Mouse (Mus musculus) hindbrain, embryonic 13.5 days (tissue): ENCODE data around the gene Gm33543. TPM values are rescaled to one million over a fixed set of nuclear protein-coding genes. Genes with fewer than 3 reads are reported as not detected.

Experiments
- ATAC-seq: fragments of 200-750 bp; cut with Nextera tagmentation; 2 replicates; pipeline ENCODE4 v1.8.0; 2017; ENCODE audit warnings: moderate TSS enrichment; ENCODE audit not compliant: low FRiP score
- H3K27ac ChIP-seq: fragments of 300-500 bp; sonication (generic); 2 replicates; pipeline ENCODE4 v1.5.1; 2015; ENCODE audit warnings: inconsistent platforms, mild to moderate bottlenecking, moderate library complexity
- H3K27me3 ChIP-seq: fragments of 300-500 bp; sonication (generic); 2 replicates; pipeline ENCODE4 v1.6.1; 2015; ENCODE audit warnings: mild to moderate bottlenecking, inconsistent platforms
- H3K36me3 ChIP-seq: fragments of 300-500 bp; sonication (generic); 2 replicates; pipeline ENCODE4 v1.6.1; 2015; ENCODE audit warnings: mild to moderate bottlenecking, inconsistent platforms
- H3K4me1 ChIP-seq: fragments of 300-500 bp; sonication (generic); replicated peaks from 2 replicates; pipeline ENCODE4 v1.6.1; 2015; ENCODE audit warnings: inconsistent platforms
- H3K4me2 ChIP-seq: fragments of 300-500 bp; sonication (generic); 2 replicates; pipeline ENCODE4 v1.6.1; 2015; ENCODE audit warnings: inconsistent platforms, mild to moderate bottlenecking, moderate library complexity
- H3K4me3 ChIP-seq: fragments of 300-500 bp; sonication (generic); 2 replicates; pipeline ENCODE4 v1.5.1; 2015; ENCODE audit warnings: mild to moderate bottlenecking, inconsistent platforms
- H3K9ac ChIP-seq: fragments of 300-500 bp; sonication (generic); 2 replicates; pipeline ENCODE4 v1.6.1; 2015; ENCODE audit warnings: mild to moderate bottlenecking, inconsistent platforms
- H3K9me3 ChIP-seq: fragments of 300-500 bp; sonication (generic); 2 replicates; pipeline ENCODE4 v1.6.1; 2016; ENCODE audit warnings: inconsistent platforms
- WGBS: fragments of 180-500 bp; shearing (Covaris S2); methylation state at CpG from one replicate; pipeline ENCODE4 v1.1.7; 2015; 5-methylcytosine and 5-hydroxymethylcytosine counted together
- polyA plus RNA-seq: library from polyadenylated mRNA; unstranded; fragments of >200 nt; fragmentation: Nextera tagmentation; extraction: Ambion mirVana; gene quantifications from 2 replicates; pipeline ENCODE4 v1.2.1, GENCODE M21; 2015

Gm33543 gene
- polyA plus RNA-seq: not detected in 2 replicates

DNA sequence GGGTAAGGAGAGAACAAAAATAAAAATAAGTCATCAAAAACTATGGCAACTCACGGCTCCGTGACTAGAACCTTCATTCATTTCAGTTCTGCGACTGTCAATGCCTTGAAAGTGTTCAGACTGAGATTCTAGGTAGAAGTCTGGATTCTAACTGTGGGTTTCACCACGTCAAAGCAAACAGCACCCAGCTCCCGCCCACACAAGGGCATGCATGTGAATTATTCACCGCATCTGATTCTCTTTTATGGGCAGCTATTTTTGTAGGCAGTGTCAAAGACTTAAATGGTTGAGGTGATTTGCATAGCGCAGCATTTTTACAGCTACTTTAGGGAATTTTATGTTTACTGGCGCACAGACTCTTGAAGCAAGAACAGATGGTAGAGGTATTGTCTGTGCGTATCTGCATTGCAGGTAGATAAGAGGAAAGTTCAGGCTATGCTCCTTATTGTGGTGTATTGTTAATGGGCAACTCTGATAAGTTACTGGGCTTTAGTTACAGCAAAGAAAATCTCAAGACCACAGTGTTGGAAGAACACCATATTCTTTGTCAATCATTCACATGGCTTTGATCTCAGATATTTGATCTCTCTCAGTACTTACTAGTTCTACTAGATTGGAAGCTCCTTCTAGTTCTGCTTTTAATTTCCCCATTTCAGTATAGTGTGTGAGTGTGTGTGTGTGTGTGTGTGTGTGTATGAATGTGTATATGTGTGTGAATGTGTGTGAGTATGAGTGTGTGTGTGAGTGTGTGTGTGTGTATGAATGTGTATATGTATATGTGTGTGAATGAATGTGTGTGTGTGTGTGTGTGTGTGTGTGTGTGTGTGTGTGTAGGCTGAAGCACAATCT, at the start of gene Gm33543:
Gene Gm33543 (minus strand): TSS at position 142 of the 849 bp plus-strand sequence.
- H3K9me3 ChIP-seq: no peaks in the 10 kb centered on the region
- H3K27ac ChIP-seq: no peak within 1 kb of the TSS
- H3K27me3 ChIP-seq: no peaks in the 10 kb centered on the region
- H3K4me3 ChIP-seq: no peak within 1 kb of the TSS
- H3K4me2 ChIP-seq: no peak within 1 kb of the TSS
- H3K4me1 ChIP-seq: no peaks in the 10 kb centered on the region
- no peaks in the 10 kb centered on the region for H3K36me3 ChIP-seq
- ATAC-seq: no peak
- no peak within 1 kb of the TSS for H3K9ac ChIP-seq
- 81% methylated on average over 9 of the region's 9 CpGs for WGBS

DNA sequence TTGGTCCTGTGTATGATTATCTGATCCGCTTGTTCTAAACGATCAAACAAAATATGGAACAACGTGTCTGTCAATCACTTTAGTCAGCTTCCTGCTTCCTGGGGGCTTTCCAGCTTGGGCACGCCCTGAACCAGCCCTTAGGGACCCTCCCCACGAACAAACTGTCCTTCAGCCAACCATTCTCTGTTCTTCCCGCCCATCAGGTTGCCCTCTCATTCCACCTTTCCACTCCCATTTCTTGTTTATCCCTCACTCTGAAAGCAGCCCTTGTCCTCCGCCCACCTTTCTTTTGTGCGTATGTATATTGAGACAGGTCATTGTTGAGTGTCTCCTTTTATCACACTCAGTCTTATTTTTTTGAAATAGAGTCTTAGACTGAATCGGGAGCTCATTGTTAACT, 49.4 kb upstream of the Gm33543 start:
- H3K36me3 ChIP-seq: no peaks in the 10 kb centered on the region
- WGBS: 78% methylated on average over 9 of the region's 9 CpGs

DNA sequence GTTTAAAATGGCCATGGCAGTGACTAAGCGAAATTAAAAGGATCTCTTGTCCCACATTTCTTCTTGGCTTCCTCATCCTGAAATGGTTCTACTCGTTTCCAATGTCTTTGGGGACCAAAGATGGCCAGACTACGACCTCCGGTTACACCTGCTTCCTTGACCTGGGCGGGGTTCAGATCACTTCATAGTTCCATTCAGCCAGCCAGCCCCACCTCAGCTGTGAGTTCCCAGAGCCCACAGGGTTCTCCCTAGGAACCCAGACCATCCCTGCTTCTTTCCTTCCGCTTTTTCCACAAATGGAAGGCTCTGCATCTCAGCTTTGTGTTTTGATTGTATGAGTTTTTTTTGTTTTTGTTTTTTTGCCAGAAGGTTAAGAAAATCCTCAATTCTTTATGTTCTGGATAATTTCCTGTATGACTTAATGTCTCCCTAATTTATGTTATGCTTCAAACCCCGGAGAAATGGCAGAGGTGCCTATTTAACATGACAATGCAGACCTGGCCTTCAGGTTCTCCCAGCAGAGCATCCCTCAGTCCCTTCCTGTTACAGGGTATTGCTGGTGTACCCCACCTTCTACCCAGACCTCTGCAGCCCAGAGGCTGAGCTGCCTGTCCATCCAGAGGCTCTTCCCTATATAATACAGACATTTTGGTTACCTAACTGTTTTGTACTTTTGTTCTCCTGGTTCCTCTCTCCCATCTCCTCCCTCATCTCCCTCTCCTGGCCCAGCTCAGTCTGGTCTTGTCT, 48.7 kb upstream of the Gm33543 start:
- no peak overlapping the region for H3K4me3 ChIP-seq
- H3K27ac ChIP-seq: no peak overlapping the region
- H3K4me2 ChIP-seq: no peak overlapping the region
- no peaks in the 10 kb centered on the region for H3K27me3 ChIP-seq
- H3K9ac ChIP-seq: no peak overlapping the region
- no peak for ATAC-seq
- no peaks in the 10 kb centered on the region for H3K36me3 ChIP-seq
- H3K9me3 ChIP-seq: no peaks in the 10 kb centered on the region
- H3K4me1 ChIP-seq: 0 out of 2 replicates have a peak, but pooled peaks cover 7% of the 10 kb centered on the region
- WGBS: 79% methylated on average over 7 of the region's 7 CpGs

More for the DNA sequence above, 49.4 kb upstream of the Gm33543 start:
- Histone ChIP-seq H3K4me2 (no peak overlapping the region), H3K27ac (no peak overlapping the region), H3K9me3 (no peaks in the 10 kb centered on the region), H3K4me1 (0 out of 2 replicates have a peak, but pooled peaks cover 7% of the 10 kb centered on the region), H3K27me3 (no peaks in the 10 kb centered on the region), H3K4me3 (no peak overlapping the region), H3K9ac (no peak overlapping the region)
- no peak for ATAC-seq

DNA sequence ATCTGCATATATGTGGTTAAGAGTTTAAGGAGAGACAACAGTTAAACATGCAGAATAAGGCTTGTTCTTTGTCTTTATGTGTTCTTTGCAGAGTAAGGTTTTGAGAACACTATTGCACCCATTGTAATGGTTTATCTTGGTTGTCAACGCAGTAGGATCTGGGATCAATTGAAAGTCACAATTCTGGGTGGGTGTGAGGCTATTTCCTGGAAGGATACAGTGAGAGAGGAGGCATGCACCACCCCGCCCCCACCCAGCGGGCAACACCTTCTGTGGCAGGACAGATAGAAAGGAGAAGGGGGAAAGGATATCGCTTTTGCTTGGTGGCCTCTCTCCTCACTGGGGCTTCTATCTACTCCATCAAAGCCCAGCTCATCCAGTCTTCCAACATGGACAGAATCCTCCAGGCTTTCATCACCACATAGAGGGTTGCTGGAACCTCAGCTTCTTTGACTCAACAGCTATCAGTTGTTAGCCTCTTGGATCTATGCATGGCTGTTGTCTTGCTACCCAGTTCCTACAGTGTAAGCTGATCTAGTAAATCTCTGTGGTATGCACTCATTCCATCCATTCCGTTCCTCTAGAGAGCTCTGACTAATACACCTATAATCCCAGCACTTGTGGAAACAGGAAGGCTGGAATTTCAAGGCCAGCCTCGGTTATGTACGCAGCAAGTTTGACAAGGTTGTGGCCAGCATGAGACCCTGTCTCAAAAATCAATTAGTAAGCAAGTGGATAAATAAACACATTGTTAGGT, 41.2 kb upstream of the Gm33543 start:
- H3K36me3 ChIP-seq: no peaks in the 10 kb centered on the region
- H3K9me3 ChIP-seq: no peaks in the 10 kb centered on the region; the same call in 1 of the 2 replicates
- no peak for ATAC-seq
- no peak overlapping the region for H3K4me2 ChIP-seq
- no peak overlapping the region for H3K9ac ChIP-seq
- H3K27me3 ChIP-seq: no peaks in the 10 kb centered on the region
- H3K4me1 ChIP-seq: peaks cover 6% of the 10 kb centered on the region
- H3K4me3 ChIP-seq: no peak overlapping the region
- WGBS: 81% methylated on average over 7 of the region's 7 CpGs
- no peak overlapping the region for H3K27ac ChIP-seq

DNA sequence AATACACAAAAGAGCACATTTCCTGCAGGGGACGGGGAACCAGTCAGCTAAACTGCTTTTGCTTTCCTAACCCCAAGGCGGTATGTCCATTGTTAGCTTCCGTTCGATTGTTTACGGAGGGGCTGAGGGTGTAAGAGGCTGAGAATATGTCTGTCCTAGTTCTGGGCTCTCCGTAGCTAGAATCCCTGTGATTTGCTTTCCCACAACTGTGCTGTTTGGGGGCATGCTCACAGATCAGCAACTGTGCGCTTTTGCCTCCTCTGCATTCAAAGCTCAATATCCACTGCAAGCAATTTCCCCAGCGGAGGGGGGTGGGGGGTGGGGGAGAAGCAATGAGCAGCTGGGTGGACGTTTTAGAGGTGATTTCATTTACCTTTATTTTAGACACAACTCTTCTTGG, 39.3 kb upstream of the Gm33543 start:
- H3K36me3 ChIP-seq: no peaks in the 10 kb centered on the region
- WGBS: 60% methylated on average over 9 of the region's 9 CpGs
- H3K27ac ChIP-seq: 0 out of 2 replicates have a peak overlapping the region, but pooled peaks have one; percentile 23
- H3K9me3 ChIP-seq: no peaks in the 10 kb centered on the region; the same call in 1 of the 2 replicates
- no peak overlapping the region for H3K9ac ChIP-seq
- no peak; the same call in 1 of the 2 replicates for ATAC-seq
- H3K4me3 ChIP-seq: no peak overlapping the region
- no peaks in the 10 kb centered on the region for H3K27me3 ChIP-seq
- peaks cover 6% of the 10 kb centered on the region for H3K4me1 ChIP-seq
- H3K4me2 ChIP-seq: peak overlapping the region; percentile 22

DNA sequence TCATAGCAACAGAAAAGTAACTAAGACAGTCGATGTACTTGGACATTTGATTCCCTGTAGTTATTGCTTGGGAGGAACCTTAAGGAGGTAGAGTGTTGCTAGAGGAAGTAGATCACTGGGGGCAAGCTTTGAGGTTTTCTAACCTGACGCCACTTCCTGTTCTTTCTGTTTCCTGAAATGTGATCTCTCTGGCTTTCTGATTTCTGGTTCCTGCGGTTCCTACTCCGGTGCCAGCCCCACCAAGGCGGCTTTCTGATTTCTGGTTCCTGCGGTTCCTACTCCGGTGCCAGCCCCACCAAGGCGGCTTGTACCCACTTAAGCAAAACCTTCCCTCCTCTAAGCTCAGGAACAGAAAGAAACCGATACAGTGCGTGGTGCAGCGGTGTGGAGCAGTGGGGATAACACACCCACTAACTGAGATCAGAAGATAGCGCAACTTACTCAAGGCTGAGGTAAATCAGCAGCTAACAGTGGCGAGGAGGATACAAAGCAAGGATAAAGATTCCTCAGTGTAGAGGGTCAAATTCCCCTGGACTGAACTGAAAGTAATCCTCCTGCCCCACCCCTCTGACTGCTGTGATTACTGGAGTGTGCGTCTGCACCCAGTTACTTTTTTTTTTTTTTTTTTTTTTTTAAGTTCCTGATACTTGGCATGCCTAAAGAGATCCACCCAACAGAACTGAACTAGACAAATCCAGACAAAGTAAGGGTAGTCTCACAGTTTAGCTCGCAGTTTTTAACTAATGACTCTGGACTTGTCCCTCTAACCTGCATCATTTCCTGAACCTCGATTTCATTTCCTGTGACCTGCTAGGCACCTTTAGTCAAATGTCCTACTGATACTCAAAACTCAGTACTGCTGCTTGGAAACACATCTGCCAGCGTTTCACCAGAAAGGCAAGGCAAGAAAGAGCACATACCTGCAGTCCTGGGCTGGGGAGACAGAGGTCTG, 37.5 kb upstream of the Gm33543 start:
- Histone ChIP-seq H3K27ac (no peak overlapping the region), H3K4me3 (no peak overlapping the region), H3K9ac (no peak overlapping the region), H3K27me3 (no peaks in the 10 kb centered on the region), H3K4me2 (no peak overlapping the region), H3K36me3 (no peaks in the 10 kb centered on the region), H3K9me3 (no peaks in the 10 kb centered on the region; the same call in 1 of the 2 replicates), H3K4me1 (peaks cover 6% of the 10 kb centered on the region)
- ATAC-seq: no peak
- 90% methylated on average over 17 of the region's 17 CpGs for WGBS

DNA sequence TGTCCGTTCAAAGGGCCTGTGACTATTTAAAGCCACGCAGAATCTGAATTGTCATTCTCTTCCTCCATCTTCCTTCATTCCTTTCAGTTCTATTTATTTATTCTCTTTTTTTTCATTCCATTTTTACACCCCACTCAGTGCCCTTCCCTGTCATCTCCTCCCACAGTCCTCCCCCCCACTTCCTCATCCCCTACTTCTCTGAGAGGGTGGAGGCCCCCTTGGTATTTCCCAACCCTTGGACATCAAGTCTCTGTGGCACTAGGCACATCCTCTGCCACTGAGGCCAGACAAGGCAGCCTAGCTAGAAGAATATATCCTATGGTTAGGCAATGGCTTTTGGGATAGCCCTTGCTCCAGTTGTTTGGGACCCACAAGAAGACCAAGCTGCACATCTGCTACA, 28.1 kb upstream of the Gm33543 start:
- H3K36me3 ChIP-seq: no peaks in the 10 kb centered on the region
- H3K27me3 ChIP-seq: no peaks in the 10 kb centered on the region
- H3K4me3 ChIP-seq: no peak overlapping the region
- no peak overlapping the region for H3K9ac ChIP-seq
- no peaks in the 10 kb centered on the region for H3K4me1 ChIP-seq
- 93% methylated on average over 2 of the region's 2 CpGs for WGBS
- H3K9me3 ChIP-seq: no peaks in the 10 kb centered on the region
- no peak overlapping the region for H3K27ac ChIP-seq
- no peak overlapping the region for H3K4me2 ChIP-seq
- no peak for ATAC-seq

DNA sequence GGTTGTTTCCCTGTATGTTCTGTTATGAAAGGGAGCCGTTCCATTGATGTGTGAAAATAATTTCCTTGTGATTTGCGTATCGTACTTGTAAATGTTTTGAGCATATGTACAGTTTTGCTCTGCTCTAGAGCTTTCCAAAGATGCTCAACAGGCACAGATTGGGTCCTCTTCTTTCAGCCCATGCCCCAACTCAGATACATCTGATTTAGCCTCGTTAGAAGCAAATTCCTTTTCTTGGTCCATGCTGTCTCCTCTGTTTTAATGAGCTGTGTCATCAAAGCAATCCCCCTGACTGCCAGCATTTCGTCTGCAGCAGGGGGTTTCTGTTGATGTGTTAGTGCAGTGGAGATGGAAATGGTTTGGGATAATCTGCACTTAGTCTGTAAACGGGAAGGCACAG, 25.6 kb upstream of the Gm33543 start:
- H3K27ac ChIP-seq: no peak overlapping the region
- H3K36me3 ChIP-seq: no peaks in the 10 kb centered on the region
- 63% methylated on average over 6 of the region's 6 CpGs for WGBS
- no peaks in the 10 kb centered on the region for H3K9me3 ChIP-seq
- H3K9ac ChIP-seq: no peak overlapping the region
- no peak overlapping the region for H3K4me2 ChIP-seq
- H3K4me3 ChIP-seq: no peak overlapping the region
- no peaks in the 10 kb centered on the region for H3K4me1 ChIP-seq
- no peaks in the 10 kb centered on the region for H3K27me3 ChIP-seq
- ATAC-seq: no peak

DNA sequence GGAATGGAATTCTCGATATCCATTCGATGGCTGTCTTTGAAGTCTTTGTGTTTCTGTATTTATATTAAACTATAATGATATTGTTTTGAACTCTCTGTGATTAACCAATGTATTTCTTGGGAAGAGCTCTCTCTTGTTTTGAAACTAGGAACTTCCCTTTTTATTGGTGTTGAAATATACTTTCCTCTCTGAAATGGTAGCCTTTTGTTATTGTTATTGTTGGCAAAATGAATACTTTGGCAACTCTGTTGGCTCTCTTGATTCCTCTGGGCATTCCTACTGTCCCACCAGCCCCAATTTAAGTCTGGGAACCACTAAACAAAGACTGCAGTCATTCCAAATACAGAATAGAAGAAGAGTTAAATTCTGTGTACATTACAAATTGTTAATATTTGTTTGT, 24.9 kb upstream of the Gm33543 start:
- H3K27ac ChIP-seq: no peak overlapping the region
- no peak for ATAC-seq
- WGBS: 91% methylated on average over 2 of the region's 2 CpGs

DNA sequence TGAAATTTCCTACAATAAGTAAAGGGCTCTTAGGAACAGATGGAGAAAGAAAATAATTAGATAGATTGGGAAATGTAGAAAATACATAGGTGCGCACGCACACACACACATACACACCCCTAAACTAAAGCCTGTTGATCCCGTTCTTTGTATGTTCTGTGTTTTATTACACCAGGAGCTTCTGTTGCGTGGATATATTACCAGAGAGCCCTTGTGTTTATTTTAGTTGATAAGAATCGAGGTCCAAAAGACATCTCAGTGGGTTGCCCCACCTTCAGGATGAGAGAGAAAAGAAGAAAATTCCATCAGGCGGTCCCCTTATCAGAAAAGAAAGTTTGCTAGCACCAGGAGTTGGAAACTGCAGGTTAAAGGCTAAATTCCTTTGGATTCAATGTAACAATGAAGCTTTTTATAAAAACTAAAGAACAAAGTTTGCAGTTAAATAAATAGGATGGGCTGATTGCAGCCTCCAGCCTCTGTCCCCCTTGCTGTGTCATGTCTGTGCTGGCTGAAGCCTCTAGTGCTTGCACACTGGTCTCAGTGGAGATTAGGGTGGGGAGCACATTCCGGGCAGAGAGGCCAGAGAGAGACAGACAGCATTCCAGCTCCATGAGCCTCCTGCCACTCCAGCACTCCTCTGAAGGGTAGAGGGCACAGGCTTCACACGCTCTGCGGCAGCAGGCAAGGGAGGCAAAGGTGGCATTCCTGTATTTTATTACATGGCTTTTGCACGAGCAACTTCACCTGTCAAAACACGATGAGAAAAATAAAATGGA, 21.8 kb upstream of the Gm33543 start:
- ATAC-seq: no peak
- Histone ChIP-seq H3K27me3 (no peaks in the 10 kb centered on the region), H3K27ac (no peak overlapping the region), H3K36me3 (no peaks in the 10 kb centered on the region), H3K9ac (no peak overlapping the region), H3K4me2 (no peak overlapping the region), H3K9me3 (no peaks in the 10 kb centered on the region), H3K4me3 (no peak overlapping the region), H3K4me1 (no peaks in the 10 kb centered on the region)
- WGBS: 57% methylated on average over 11 of the region's 11 CpGs

More for the DNA sequence above, 24.9 kb upstream of the Gm33543 start:
- H3K9me3 ChIP-seq: no peaks in the 10 kb centered on the region
- no peak overlapping the region for H3K4me2 ChIP-seq
- no peak overlapping the region for H3K9ac ChIP-seq
- H3K4me3 ChIP-seq: no peak overlapping the region
- H3K36me3 ChIP-seq: no peaks in the 10 kb centered on the region
- no peaks in the 10 kb centered on the region for H3K4me1 ChIP-seq
- no peaks in the 10 kb centered on the region for H3K27me3 ChIP-seq

DNA sequence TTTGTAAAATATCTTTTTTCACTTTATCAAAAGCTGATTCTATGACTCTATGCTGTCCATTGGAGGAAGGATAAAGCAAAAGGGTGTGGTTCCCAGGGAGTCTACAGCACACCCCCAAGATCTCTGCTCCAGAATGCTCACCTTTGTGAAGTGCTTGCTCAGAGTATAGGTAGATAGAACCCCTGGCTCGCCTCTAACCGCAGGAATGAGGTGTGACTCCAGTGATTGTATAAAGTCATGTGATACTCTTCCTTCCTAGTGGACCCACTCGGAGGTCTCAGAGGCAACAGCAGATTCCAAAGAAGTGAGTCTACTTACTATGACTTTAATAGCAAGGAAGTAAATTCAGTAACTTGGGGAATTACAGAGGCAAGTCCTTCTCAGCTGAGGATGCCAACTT, 19.9 kb upstream of the Gm33543 start:
- no peaks in the 10 kb centered on the region for H3K9me3 ChIP-seq
- H3K27me3 ChIP-seq: no peaks in the 10 kb centered on the region
- H3K36me3 ChIP-seq: no peaks in the 10 kb centered on the region
- no peak for ATAC-seq
- WGBS: 87% methylated on average over 3 of the region's 3 CpGs
- H3K9ac ChIP-seq: no peak overlapping the region
- no peak overlapping the region for H3K4me2 ChIP-seq
- H3K4me1 ChIP-seq: no peaks in the 10 kb centered on the region
- H3K4me3 ChIP-seq: no peak overlapping the region
- H3K27ac ChIP-seq: no peak overlapping the region
